Mouse (Mus musculus) heart, embryonic 13.5 days (tissue): ENCODE results near the gene Rrp1. TPM values are rescaled to one million over a fixed set of nuclear protein-coding genes. Genes with fewer than 3 reads are reported as not detected.
"Not testable (repeated sequence)": the region's sequence is repeated elsewhere in the genome, so short reads cannot be mapped to it uniquely, and the experiment has no call there.

Experiments used
- ATAC-seq: fragments of 200-750 bp; cut with Nextera tagmentation; 2 replicates; pipeline ENCODE4 v1.8.0; 2017; ENCODE audit warnings: moderate TSS enrichment; ENCODE audit not compliant: insufficient number of reproducible peaks, low FRiP score, low TSS enrichment; ENCODE audit errors: extremely low read depth
- H3K27ac ChIP-seq: fragments of 300-500 bp; sonication (generic); replicated peaks from 2 replicates; pipeline ENCODE4 v1.5.1; 2015; ENCODE audit warnings: moderate library complexity, mild to moderate bottlenecking, inconsistent platforms
- H3K27me3 ChIP-seq: fragments of 300-500 bp; sonication (generic); replicated peaks from 2 replicates; pipeline ENCODE4 v1.6.1; 2015; ENCODE audit warnings: mild to moderate bottlenecking, inconsistent platforms
- H3K36me3 ChIP-seq: fragments of 300-500 bp; sonication (generic); 2 replicates; pipeline ENCODE4 v1.6.1; 2015; ENCODE audit warnings: mild to moderate bottlenecking, inconsistent platforms
- H3K4me1 ChIP-seq: fragments of 300-500 bp; sonication (generic); 2 replicates; pipeline ENCODE4 v1.6.1; 2015; ENCODE audit warnings: inconsistent platforms
- H3K4me2 ChIP-seq: fragments of 300-500 bp; sonication (generic); 2 replicates; pipeline ENCODE4 v1.6.1; 2015; ENCODE audit warnings: inconsistent platforms, mild to moderate bottlenecking, moderate library complexity
- H3K4me3 ChIP-seq: fragments of 300-500 bp; sonication (generic); 2 replicates; pipeline ENCODE4 v1.5.1; 2015; ENCODE audit warnings: moderate library complexity, mild to moderate bottlenecking, inconsistent platforms
- H3K9ac ChIP-seq: fragments of 300-500 bp; sonication (generic); 2 replicates; pipeline ENCODE4 v1.6.1; 2015; ENCODE audit warnings: inconsistent platforms, mild to moderate bottlenecking, moderate library complexity
- H3K9me3 ChIP-seq: fragments of 300-500 bp; sonication (generic); 2 replicates; pipeline ENCODE4 v1.6.1; 2016; ENCODE audit warnings: inconsistent platforms
- WGBS: fragments of 180-500 bp; shearing (Covaris S2); methylation state at CpG from one replicate; pipeline ENCODE4 v1.1.7; 2015; ENCODE audit warnings: mixed read lengths; 5-methylcytosine and 5-hydroxymethylcytosine counted together
- polyA plus RNA-seq: library from polyadenylated mRNA; unstranded; fragments of >200 nt; fragmentation: Nextera tagmentation; extraction: Ambion mirVana; gene quantifications from 2 replicates; pipeline ENCODE4 v1.2.1, GENCODE M21; 2015

The Rrp1 gene
- polyA plus RNA-seq, 1 experiment from 2014 or later = 220 TPM

DNA sequence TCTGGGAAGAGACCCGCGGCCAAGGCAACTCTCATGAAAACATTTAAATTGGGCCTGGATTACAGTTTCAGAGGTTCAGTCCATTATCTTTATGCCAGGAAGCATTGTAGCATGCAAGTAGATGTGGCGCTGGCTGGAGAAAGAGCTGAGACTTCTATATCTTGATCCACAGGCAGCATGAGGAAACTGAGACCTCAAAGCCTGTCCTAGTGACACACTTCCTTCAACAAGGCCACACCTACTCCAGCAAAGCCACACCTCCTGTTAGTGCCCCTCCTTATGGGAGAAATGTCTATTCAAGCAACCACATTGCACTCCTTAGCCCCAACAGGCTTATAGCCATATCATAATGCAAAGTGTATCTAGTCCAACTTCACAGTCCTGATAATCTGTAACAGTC lies 9.8 kb upstream of the Rrp1 start:
- ATAC-seq = no peak
- H3K9ac ChIP-seq = no peak overlapping the region
- WGBS = 87% methylated on average over 3 of the region's 3 CpGs
- no peak overlapping the region for H3K4me3 ChIP-seq
- no peaks in the 10 kb centered on the region for H3K9me3 ChIP-seq
- no peak overlapping the region for H3K4me2 ChIP-seq
- H3K36me3 ChIP-seq = peaks cover 9% of the 10 kb centered on the region
- H3K27ac ChIP-seq = no peak overlapping the region
- no peaks in the 10 kb centered on the region for H3K27me3 ChIP-seq
- peaks cover 10% of the 10 kb centered on the region for H3K4me1 ChIP-seq

DNA sequence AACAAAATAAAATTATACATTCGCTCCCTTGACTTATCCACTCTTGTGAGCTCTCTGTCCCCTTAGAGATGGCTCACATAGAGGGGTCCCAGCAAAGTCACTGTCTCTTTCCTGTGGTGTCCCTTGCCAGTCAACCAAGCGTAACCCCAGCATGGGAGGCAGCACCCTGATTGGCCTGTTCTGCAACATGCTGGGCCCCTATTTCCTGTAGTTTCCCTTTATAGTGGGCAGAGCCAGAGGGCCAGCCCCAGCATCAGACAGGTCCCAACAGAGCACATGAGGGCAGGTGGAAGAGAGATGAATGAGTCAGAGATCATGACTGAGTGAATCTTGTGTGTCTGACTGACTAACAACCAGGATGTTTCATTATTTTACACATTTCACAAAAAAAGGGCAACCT lies 8.1 kb upstream of the Rrp1 start:
- no peaks in the 10 kb centered on the region for H3K9me3 ChIP-seq
- H3K4me3 ChIP-seq = no peak overlapping the region
- H3K9ac ChIP-seq = no peak overlapping the region
- 89% methylated on average over 2 of the region's 2 CpGs for WGBS
- ATAC-seq = no peak
- no peaks in the 10 kb centered on the region for H3K27me3 ChIP-seq
- H3K4me1 ChIP-seq = peaks cover 4% of the 10 kb centered on the region
- no peak overlapping the region for H3K4me2 ChIP-seq
- H3K36me3 ChIP-seq = no peaks in the 10 kb centered on the region
- H3K27ac ChIP-seq = no peak overlapping the region

DNA sequence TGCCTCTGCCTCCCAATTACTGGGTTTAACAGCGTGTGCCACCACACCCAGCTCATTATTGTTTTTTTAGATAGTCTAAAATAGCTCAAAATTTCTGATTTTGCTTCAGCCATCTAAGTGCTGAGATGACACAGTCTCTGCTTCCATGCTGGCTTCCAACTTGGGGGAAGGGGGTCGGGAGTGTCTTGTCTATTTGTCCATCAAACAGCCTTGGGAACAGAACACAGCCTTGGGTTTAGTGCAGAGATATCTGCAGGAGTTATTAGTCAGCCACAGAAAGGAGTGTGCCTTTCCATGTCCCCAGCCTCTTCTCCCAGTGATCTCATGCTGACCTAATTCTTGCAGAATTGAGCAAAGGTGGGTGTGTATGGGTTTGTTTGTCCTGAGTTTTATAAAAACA lies 5.9 kb upstream of the Rrp1 start:
- Histone ChIP-seq H3K4me3 (no peak overlapping the region), H3K9ac (no peak overlapping the region), H3K4me2 (no peak overlapping the region), H3K4me1 (no peaks in the 10 kb centered on the region), H3K36me3 (no peaks in the 10 kb centered on the region), H3K27ac (no peak overlapping the region), H3K9me3 (no peaks in the 10 kb centered on the region), H3K27me3 (no peaks in the 10 kb centered on the region)
- WGBS = 75% methylated on average over 2 of the region's 2 CpGs
- ATAC-seq = no peak

DNA sequence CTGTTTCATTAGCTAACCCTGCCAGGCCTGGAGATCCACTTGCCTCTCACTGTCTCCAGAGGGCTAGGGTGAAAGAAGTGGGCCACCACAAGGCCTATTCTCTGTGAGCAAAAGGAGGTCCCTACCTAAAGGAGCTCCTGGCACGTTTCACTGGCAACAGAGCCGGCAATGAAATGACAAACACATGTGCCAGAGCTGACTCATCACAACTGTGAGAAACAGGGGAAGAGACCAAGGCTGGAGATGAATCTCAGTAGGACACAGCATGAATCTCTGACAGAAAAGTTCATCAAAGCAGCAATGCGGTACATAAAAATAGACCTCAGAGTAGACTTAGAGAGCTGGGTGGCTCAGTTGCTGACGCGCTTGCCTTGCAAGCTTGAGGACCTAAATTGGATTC lies 5.0 kb upstream of the Rrp1 start:
- Histone ChIP-seq H3K4me1 (peaks cover 5% of the 10 kb centered on the region), H3K27ac (no peak overlapping the region), H3K9ac (no peak overlapping the region), H3K4me3 (no peak overlapping the region), H3K36me3 (no peaks in the 10 kb centered on the region), H3K9me3 (no peaks in the 10 kb centered on the region), H3K4me2 (no peak overlapping the region), H3K27me3 (no peaks in the 10 kb centered on the region)
- WGBS = 47% methylated on average over 5 of the region's 5 CpGs
- no peak for ATAC-seq

DNA sequence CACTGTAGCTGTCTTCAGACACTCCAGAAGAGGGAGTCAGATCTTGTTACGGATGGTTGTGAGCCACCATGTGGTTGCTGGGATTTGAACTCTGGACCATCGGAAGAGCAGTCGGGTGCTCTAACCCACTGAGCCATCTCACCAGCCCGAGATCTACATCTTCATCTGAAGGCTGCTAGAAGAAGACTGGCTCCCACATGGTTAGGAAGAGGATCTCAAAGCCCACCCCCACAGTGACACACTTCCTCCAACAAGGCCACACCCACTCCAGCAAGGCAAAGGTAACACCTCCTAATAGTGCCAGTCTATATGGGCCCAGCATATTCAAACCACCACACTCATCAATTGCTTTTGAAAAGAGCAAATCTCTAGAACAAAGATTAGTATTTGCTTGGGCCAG lies 2.1 kb upstream of the Rrp1 start:
- H3K36me3 ChIP-seq = peaks cover 13% of the 10 kb centered on the region
- not testable (repeated sequence) for H3K9ac ChIP-seq, H3K27ac ChIP-seq, ATAC-seq, H3K9me3 ChIP-seq, H3K27me3 ChIP-seq, H3K4me2 ChIP-seq, H3K4me3 ChIP-seq
- H3K4me1 ChIP-seq = peaks cover 17% of the 10 kb centered on the region
- WGBS = 89% methylated on average over 4 of the region's 4 CpGs

DNA sequence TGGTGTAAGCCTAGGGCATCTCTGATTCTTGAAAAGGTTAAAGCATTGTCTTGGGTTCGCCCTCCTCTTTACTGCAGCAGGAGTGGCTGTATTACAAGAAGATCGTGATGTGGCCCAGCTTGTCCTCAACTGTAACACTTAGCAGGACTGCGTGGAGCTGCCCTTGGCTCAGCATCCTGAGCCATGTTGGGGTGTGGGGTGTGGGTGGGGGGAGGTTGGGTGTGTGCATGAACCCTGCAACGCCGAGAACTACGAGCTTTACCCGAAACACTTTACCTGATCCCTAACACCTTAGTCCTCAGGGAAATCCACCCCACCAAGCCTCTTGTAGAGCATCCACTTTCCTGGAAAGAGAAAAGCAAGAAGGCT lies 293 bp upstream of the Rrp1 start:
- Histone ChIP-seq H3K36me3 (peaks cover 31% of the 10 kb centered on the region), H3K27ac (peak overlapping the region; percentile 88; the same call in 1 of the 2 replicates), H3K4me1 (peaks cover 21% of the 10 kb centered on the region), H3K4me2 (peak overlapping the region; percentile 90), H3K9ac (peak overlapping the region; percentile 95), H3K9me3 (no peaks in the 10 kb centered on the region), H3K4me3 (peak overlapping the region; percentile 95), H3K27me3 (no peaks in the 10 kb centered on the region)
- WGBS = 34% methylated on average over 7 of the region's 7 CpGs
- peak; percentile 26 for ATAC-seq

DNA sequence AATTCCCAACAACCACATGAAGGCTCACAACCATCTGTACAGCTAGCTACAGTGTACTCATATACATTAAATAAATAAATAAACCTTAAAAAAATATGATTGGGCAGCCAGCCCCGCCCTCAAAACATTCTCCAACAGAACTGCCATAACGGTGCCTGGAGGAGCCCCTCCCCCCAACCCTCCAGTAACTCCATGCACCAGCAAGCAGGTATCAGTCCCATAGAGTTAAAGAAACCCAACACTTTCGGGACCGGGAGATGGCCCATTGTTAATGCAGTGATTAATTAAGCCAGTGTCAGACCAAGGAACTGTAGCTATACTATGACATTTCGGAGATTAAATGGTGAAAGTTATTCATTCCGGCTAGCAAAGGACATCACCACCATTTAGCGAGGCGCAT lies 992 bp downstream of the Rrp1 start:
- no peaks in the 10 kb centered on the region for H3K27me3 ChIP-seq
- no peak for ATAC-seq
- peaks cover 44% of the 10 kb centered on the region for H3K36me3 ChIP-seq
- peak overlapping the region; percentile 88 for H3K27ac ChIP-seq
- no peaks in the 10 kb centered on the region for H3K9me3 ChIP-seq
- peak overlapping the region; percentile 95 for H3K4me3 ChIP-seq
- H3K4me1 ChIP-seq = peaks cover 21% of the 10 kb centered on the region
- WGBS = 14% methylated on average over 8 of the region's 8 CpGs
- H3K9ac ChIP-seq = peak overlapping the region; percentile 95
- H3K4me2 ChIP-seq = peak overlapping the region; percentile 90

DNA sequence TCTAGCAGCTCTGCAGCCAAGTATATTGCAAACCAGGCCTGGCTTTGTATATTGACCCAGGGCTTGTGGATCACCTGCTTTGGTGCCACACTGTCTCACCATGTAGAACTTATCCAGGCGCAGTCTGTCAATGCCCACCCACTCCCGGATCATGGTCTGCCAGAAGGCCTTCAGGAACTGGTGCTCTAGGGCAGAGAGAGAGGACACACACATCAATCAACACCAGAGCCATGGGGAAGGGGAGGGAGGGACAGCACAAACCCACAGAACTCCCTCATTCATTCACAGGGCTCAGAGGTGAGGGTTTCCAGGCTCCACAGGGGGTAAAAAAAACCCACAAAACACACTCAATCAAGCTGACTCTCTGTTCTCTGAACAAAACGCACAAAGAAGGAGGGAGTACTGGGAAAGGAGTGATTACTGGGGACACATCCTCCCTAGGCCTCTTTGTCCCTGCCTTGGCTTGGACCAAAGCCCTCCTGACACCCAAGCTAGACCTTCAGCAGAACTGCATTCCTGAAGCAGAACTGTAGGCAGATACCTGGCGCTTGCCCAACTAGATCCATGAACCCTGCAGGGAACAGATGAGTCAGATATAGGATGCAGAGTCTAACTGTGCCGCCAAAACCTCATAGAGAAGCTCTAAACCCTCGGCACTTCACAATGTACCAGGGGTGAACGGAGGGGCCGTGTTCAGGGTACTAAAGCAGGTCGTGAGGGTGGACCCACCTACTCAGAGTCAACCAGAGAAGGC lies 3.6 kb downstream of the Rrp1 start:
- Histone ChIP-seq H3K9ac (no peak overlapping the region), H3K4me2 (no peak overlapping the region), H3K36me3 (peaks cover 68% of the 10 kb centered on the region), H3K27ac (no peak overlapping the region), H3K4me1 (peaks cover 21% of the 10 kb centered on the region), H3K9me3 (no peaks in the 10 kb centered on the region), H3K4me3 (no peak overlapping the region), H3K27me3 (no peaks in the 10 kb centered on the region)
- WGBS = 83% methylated on average over 9 of the region's 9 CpGs
- ATAC-seq = no peak

DNA sequence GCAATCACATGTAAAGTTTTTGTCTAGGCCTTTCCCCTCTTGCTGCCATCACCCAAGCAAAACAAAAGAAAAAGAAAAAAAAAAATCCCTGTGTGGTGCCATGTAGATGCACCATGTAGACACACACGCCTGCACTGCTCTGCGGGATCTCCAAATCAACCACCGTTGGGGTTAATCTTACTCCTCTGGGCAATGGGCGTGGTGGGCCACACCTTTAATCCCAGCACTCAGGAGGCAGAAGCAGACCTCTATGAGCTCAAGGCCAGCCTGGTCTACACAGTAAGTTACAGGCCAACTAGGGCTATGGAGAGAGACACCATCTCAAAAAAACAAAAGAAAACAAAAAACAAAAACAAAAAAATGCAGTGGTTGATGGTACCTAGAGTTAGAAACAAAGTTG lies 5.7 kb downstream of the Rrp1 start:
- H3K27ac ChIP-seq = no peak overlapping the region
- H3K27me3 ChIP-seq = no peaks in the 10 kb centered on the region
- WGBS = 85% methylated on average over 4 of the region's 4 CpGs
- no peak overlapping the region for H3K4me2 ChIP-seq
- H3K9ac ChIP-seq = no peak overlapping the region
- H3K9me3 ChIP-seq = no peaks in the 10 kb centered on the region
- ATAC-seq = no peak
- peaks cover 89% of the 10 kb centered on the region for H3K36me3 ChIP-seq
- H3K4me3 ChIP-seq = no peak overlapping the region
- peaks cover 15% of the 10 kb centered on the region for H3K4me1 ChIP-seq

DNA sequence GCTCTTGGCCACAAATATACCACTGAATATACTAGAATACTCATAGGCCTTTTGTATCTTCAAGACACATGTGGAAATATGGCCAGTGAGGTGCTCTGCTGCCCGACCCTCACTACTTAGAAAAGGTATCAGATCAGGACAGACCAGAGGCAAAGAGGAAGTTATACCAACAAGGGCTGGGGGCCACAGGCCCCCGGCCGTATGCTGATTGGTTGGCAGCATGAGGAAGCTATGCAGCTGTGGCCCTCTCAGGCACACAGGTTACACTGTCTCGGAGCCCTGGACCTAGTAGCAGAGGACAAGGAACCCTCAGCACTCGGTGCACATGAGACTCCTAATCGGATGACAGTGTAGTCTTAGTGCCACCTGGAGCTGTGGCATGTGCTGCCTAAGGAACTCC lies 6.7 kb downstream of the Rrp1 start:
- Histone ChIP-seq H3K9me3 (no peaks in the 10 kb centered on the region), H3K4me1 (peaks cover 6% of the 10 kb centered on the region), H3K4me2 (no peak overlapping the region), H3K4me3 (no peak overlapping the region), H3K27ac (no peak overlapping the region), H3K9ac (no peak overlapping the region), H3K27me3 (no peaks in the 10 kb centered on the region), H3K36me3 (peaks cover 98% of the 10 kb centered on the region)
- no peak for ATAC-seq
- WGBS = 92% methylated on average over 6 of the region's 6 CpGs

DNA sequence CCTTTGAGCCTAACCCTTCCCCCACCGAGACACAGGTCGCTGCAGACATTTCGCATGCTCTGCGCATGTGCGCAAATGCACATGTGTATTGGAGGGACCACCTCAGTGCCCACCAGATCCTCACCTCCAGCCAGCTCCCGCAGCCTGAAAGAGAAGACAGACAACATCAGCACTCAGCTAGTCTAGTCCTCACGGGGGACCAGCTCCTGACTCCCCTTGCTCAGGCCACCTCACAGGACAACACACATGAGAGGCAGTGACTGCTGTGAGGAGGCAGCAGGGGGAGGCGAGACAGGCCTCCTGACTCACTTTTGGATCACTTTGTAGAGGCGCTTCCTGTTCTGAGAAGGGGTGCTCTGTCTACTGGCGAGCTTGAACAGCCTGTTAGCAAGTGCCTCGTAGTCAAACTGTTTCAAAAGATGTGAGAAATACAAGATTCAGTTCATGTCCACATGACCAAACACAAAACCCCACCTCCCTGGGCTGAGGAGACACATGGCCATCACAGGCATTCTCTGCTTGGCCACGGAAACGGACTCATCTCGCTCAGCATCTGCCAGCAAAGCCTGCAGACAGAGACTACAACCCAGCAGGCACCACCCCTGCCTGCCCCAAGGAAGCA lies 10.4 kb downstream of the Rrp1 start:
- no peak for ATAC-seq
- no peaks in the 10 kb centered on the region for H3K9me3 ChIP-seq
- H3K27ac ChIP-seq = no peak overlapping the region
- no peak overlapping the region for H3K4me2 ChIP-seq
- H3K4me3 ChIP-seq = no peak overlapping the region
- WGBS = 90% methylated on average over 14 of the region's 14 CpGs
- H3K27me3 ChIP-seq = no peaks in the 10 kb centered on the region
- H3K36me3 ChIP-seq = peaks cover 77% of the 10 kb centered on the region
- H3K9ac ChIP-seq = no peak overlapping the region
- H3K4me1 ChIP-seq = peaks cover 26% of the 10 kb centered on the region

DNA sequence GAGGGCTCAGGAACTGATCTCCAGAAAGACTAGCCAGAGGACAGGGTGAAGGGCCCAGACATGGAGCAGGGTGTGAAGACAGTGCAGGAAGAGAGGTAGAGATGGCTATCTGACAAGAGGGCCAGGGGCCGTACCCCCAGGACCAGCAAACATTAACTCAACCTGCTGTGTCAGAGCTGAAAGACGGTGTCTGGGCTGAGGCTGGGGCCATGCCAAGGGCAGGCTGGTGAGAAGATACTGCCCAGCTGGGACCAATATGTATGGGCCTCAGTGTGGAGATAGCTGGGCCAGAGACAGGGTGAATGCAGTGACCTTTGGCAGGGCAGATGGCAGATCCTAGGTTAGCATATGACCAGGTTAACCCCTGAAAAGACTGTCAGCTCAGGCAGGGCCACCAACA lies 11.7 kb downstream of the Rrp1 start:
- no peaks in the 10 kb centered on the region for H3K27me3 ChIP-seq
- ATAC-seq = no peak
- H3K36me3 ChIP-seq = peaks cover 64% of the 10 kb centered on the region
- 83% methylated on average over 2 of the region's 2 CpGs for WGBS
- no peak overlapping the region for H3K4me3 ChIP-seq
- no peak overlapping the region for H3K27ac ChIP-seq
- no peaks in the 10 kb centered on the region for H3K9me3 ChIP-seq
- H3K9ac ChIP-seq = no peak overlapping the region
- no peak overlapping the region for H3K4me2 ChIP-seq
- H3K4me1 ChIP-seq = peaks cover 30% of the 10 kb centered on the region
